Comparison of ENCODE assay signal across 9 mouse cellular contexts in genomic region chr6:143146756-143147155, GRCm38 (mm10). TPM values are rescaled to one million over a fixed set of nuclear protein-coding genes. Genes with fewer than 3 reads are reported as not detected.
DNase-seq lines count a peak whose midpoint lies in the region; ATAC-seq lines count a peak whose summit lies in the region.
"Had no signal": no experiment of that assay in that cellular context is flagged by ENCODE, and none has a peak within 500 bp of the region (broad histone marks: within the 10 kb centered on the region; RNA-seq: fewer than 3 reads in every experiment).

No protein-coding gene starts in this region.

- H3K9me3 ChIP-seq in hindbrain, embryonic 14.5 days (ENCODE audit: control insufficient read depth, low read length): no peaks in the 10 kb centered on the region

- DNase-seq in adrenal gland, adult 2 months: peak; percentile 46
- no peak for DNase-seq in adrenal gland, postnatal 4 days (ENCODE audit: low spot score in 2 of 2)
- peak; percentile 14 to 32 for DNase-seq in CD8-positive naive resting alpha-beta T cell, adult 2 months (ENCODE audit: low read depth in 2 of 2, low spot score in 2 of 2)
- DNase-seq in induced T-regulatory cell, adult 2 months (ENCODE audit: low read depth): peak; percentile 51
- DNase-seq in frontal cortex, postnatal 14 days (ENCODE audit: low spot score in 2 of 2): no peak
- DNase-seq in hindbrain, embryonic 14.5 days (ENCODE audit: low spot score): no peak
- DNase-seq in cerebellum, postnatal 25 days: no peak
- DNase-seq: cerebellum, adult 8-10 months had no signal

- 58% methylated on average over 8 of the region's 8 CpGs for WGBS in hindbrain, embryonic 14.5 days

- no peaks in the 10 kb centered on the region for H3K4me1 ChIP-seq in hindbrain, embryonic 14.5 days (replicated peaks; ENCODE audit: control insufficient read depth, insufficient read depth, low read length)

- H3K36me3 ChIP-seq in hindbrain, embryonic 14.5 days (replicated peaks; ENCODE audit: control insufficient read depth, insufficient read depth): no peaks in the 10 kb centered on the region

- no peak overlapping the region for H3K9ac ChIP-seq in hindbrain, embryonic 14.5 days

- H3K27ac ChIP-seq in hindbrain, embryonic 14.5 days: no peak overlapping the region

- no peak overlapping the region for H3K4me2 ChIP-seq in hindbrain, embryonic 14.5 days (replicated peaks)

- ATAC-seq in monocyte, adult 5-6 weeks (replicated peaks; ENCODE audit: insufficient number of reproducible peaks, low FRiP score, low TSS enrichment, poor library complexity, severe bottlenecking): peak; percentile 81
- no peak for ATAC-seq in hindbrain, embryonic 14.5 days (ENCODE audit: low FRiP score)

- H3K4me3 ChIP-seq in hindbrain, embryonic 14.5 days (replicated peaks; ENCODE audit: low read length): no peak overlapping the region

- no peaks in the 10 kb centered on the region for H3K27me3 ChIP-seq in hindbrain, embryonic 14.5 days (ENCODE audit: control insufficient read depth, insufficient read depth, low read length)

RNA-seq across cellular contexts. Expression of gene Etnk1, which starts 20.3 kb away (rescaled TPM):
- total RNA-seq in adrenal gland, adult 2 months (2021): 10 to 100 TPM; 92.4 to 98.3 TPM
- polyA plus RNA-seq in adrenal gland, adult 2 months (2012; rRNA removed): 42.0 and 111 TPM in 2 replicates
- total RNA-seq in adrenal gland, postnatal 4 days (2021): 100 to 1,000 TPM; 102 to 108 TPM
- 56.9 to 89.0 TPM (median 61.3 TPM) in 3 replicates for total RNA-seq in monocyte, adult 5-6 weeks (2017)
- 62.1 and 73.4 TPM in 2 replicates for polyA plus RNA-seq in hindbrain, embryonic 14.5 days (2014; fragmentation: Nextera tagmentation; extraction: Ambion mirVana)

RNA-seq across cellular contexts. Expression of gene C2cd5, which starts 46.8 kb away (rescaled TPM):
- total RNA-seq in adrenal gland, adult 2 months (2021): 10 to 100 TPM; 12.3 to 19.8 TPM
- 5.3 and 5.9 TPM in 2 replicates for polyA plus RNA-seq in adrenal gland, adult 2 months (2012; rRNA removed)
- total RNA-seq in adrenal gland, postnatal 4 days (2021): 10 to 100 TPM; 33.6 to 37.2 TPM
- 27.2 to 49.6 TPM (median 31.8 TPM) in 3 replicates for total RNA-seq in monocyte, adult 5-6 weeks (2017)
- polyA plus RNA-seq in hindbrain, embryonic 14.5 days (2014; fragmentation: Nextera tagmentation; extraction: Ambion mirVana): 36.5 and 40.7 TPM in 2 replicates

Comparison
In these comparisons a context has a peak if more than half of its experiments do, and no peak if none do; other contexts are left out.
1. DNase-seq: peak in adrenal gland, adult 2 months (single experiment), CD8-positive naive resting alpha-beta T cell, adult 2 months (2 of 2) and induced T-regulatory cell, adult 2 months (single experiment); none in adrenal gland, postnatal 4 days (0 of 2), frontal cortex, postnatal 14 days (0 of 2), hindbrain, embryonic 14.5 days (single experiment) and cerebellum, postnatal 25 days (0 of 2).